Mouse (Mus musculus) neural tube, embryonic 15.5 days (tissue): Measurements from ENCODE around the gene Ssh2. TPM values are rescaled to one million over a fixed set of nuclear protein-coding genes. Genes with fewer than 3 reads are reported as not detected.
A peak's percentile ranks its signal among the peaks of the same experiment; 100 is the strongest.

Experiments
- ATAC-seq: fragments of 200-750 bp; cut with Nextera tagmentation; 2 replicates; pipeline ENCODE4 v1.8.0; 2017; ENCODE audit warnings: mild to moderate bottlenecking, moderate TSS enrichment, moderate library complexity; ENCODE audit not compliant: low FRiP score
- H3K27ac ChIP-seq: fragments of 300-500 bp; sonication (generic); replicated peaks from 2 replicates; pipeline ENCODE4 v1.5.1; 2015; ENCODE audit warnings: mild to moderate bottlenecking, inconsistent platforms
- H3K27me3 ChIP-seq: fragments of 300-500 bp; sonication (generic); replicated peaks from 2 replicates; pipeline ENCODE4 v1.6.1; 2015; ENCODE audit warnings: inconsistent platforms
- H3K36me3 ChIP-seq: fragments of 300-500 bp; sonication (generic); 2 replicates; pipeline ENCODE4 v1.6.1; 2015; ENCODE audit warnings: inconsistent platforms
- H3K4me1 ChIP-seq: fragments of 300-500 bp; sonication (generic); 2 replicates; pipeline ENCODE4 v1.6.1; 2015; ENCODE audit warnings: inconsistent platforms
- H3K4me2 ChIP-seq: fragments of 300-500 bp; sonication (generic); 2 replicates; pipeline ENCODE4 v1.6.1; 2015; ENCODE audit warnings: inconsistent platforms, mild to moderate bottlenecking, moderate library complexity
- H3K4me3 ChIP-seq: fragments of 300-500 bp; sonication (generic); replicated peaks from 2 replicates; pipeline ENCODE4 v1.5.1; 2015; ENCODE audit warnings: mild to moderate bottlenecking, inconsistent platforms
- H3K9ac ChIP-seq: fragments of 300-500 bp; sonication (generic); replicated peaks from 2 replicates; pipeline ENCODE4 v1.6.1; 2015; ENCODE audit warnings: mild to moderate bottlenecking, inconsistent platforms
- H3K9me3 ChIP-seq: fragments of 300-500 bp; sonication (generic); replicated peaks from 2 replicates; pipeline ENCODE4 v1.6.1; 2016; ENCODE audit warnings: inconsistent platforms
- WGBS: fragments of 180-500 bp; shearing (Covaris S2); methylation state at CpG from one replicate; pipeline ENCODE4 v1.1.7; 2015; ENCODE audit warnings: mixed read lengths; 5-methylcytosine and 5-hydroxymethylcytosine counted together
- polyA plus RNA-seq: library from polyadenylated mRNA; unstranded; fragments of >200 nt; fragmentation: Nextera tagmentation; extraction: Ambion mirVana; gene quantifications from 2 replicates; pipeline ENCODE4 v1.2.1, GENCODE M21; 2015

Ssh2 gene
- polyA plus RNA-seq, 1 experiment from 2014 or later: 13.9 TPM

- Histone ChIP-seq H3K9ac (peak overlapping the region; percentile 89), H3K4me3 (peak overlapping the region; percentile 87), H3K27ac (peak overlapping the region; percentile 91), H3K4me1 (peaks cover 82% of the 10 kb centered on the region), H3K9me3 (no peaks in the 10 kb centered on the region), H3K36me3 (no peaks in the 10 kb centered on the region), H3K4me2 (peak overlapping the region; percentile 94), H3K27me3 (no peaks in the 10 kb centered on the region)
- peak; percentile 53 for ATAC-seq
- 0% methylated on average over 13 of the region's 13 CpGs for WGBS
Observed at GRCm38 (mm10) chr11:77491123-77491501, 275.0 kb downstream of the Ssh2 start.

DNA sequence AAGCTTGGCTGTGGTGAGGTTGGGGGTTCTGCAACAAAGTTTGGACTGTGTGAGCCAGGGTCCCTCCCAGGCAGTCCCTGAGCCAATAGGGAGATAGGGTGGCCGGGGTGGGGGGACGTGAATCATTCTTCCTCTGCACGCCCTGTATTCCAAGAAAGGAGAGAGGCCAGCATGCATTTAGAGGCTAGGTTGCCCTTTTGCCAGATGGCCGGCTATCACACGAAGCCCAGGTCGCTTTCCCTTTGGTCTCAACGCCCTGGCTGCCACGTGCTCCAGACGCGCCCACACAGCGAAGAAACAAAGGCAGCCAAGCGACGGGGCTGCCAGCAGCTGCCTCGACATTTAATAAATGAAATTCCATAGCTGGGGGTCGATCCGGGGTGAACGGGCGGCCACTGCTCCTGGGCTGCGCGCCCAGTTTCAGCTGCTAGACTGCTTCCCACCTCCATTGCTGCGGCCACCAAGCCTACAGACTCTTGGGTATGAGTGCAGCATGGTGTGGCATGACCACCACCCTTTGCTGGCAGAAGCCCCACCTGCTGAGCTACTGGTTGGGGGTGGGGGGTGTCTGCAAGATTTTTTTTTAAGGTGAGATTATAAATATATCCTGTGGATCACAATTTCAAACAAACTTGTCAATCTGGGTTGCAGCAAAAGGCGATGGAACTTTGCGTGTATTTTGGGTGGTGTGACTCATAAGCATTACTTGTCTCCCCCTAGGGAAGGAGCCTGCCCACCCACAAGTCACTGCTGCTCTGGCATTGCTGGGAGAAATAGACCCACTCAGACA lies 275.6 kb downstream of the Ssh2 start:
- peak overlapping the region; percentile 91 for H3K27ac ChIP-seq
- H3K36me3 ChIP-seq: no peaks in the 10 kb centered on the region
- peak overlapping the region; percentile 94 for H3K4me2 ChIP-seq
- H3K9me3 ChIP-seq: no peaks in the 10 kb centered on the region
- H3K9ac ChIP-seq: peak overlapping the region; percentile 89
- under 1% methylated on average over 23 of the region's 23 CpGs for WGBS
- H3K4me3 ChIP-seq: peak overlapping the region; percentile 87
- H3K27me3 ChIP-seq: no peaks in the 10 kb centered on the region
- H3K4me1 ChIP-seq: peaks cover 79% of the 10 kb centered on the region
- peak; percentile 37 for ATAC-seq

DNA sequence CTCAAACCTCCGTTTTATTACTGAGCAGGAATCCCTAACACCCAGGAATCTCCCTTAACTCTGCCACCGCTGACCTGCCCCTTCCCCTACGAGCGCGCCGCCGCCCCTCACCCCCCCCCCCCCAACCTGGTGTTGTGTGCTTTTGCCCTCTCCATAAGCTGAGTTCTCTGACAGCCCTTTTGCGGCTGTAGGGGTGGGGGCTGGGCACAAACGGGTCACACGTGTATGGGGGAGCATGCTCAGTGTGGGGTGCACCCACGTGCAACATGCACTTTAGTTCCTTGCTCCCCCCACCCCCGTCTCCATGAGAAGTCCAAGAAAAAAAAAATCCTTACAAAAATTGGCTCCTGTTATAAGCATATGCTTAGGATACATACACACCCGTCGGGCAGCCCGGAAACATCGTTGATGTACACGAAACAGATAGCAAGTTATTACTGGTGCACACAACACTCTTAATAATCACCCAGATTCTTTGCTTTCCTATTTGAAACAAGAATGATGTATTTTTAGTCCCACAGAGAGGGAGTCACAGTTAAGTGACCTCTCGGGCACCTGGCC lies 276.3 kb downstream of the Ssh2 start:
- Histone ChIP-seq H3K4me1 (peaks cover 75% of the 10 kb centered on the region), H3K4me2 (peak overlapping the region; percentile 94), H3K9ac (peak overlapping the region; percentile 89), H3K36me3 (no peaks in the 10 kb centered on the region), H3K4me3 (peak overlapping the region; percentile 87), H3K9me3 (no peaks in the 10 kb centered on the region), H3K27ac (peak overlapping the region; percentile 91), H3K27me3 (no peaks in the 10 kb centered on the region)
- under 1% methylated on average over 18 of the region's 18 CpGs for WGBS
- ATAC-seq: no peak

DNA sequence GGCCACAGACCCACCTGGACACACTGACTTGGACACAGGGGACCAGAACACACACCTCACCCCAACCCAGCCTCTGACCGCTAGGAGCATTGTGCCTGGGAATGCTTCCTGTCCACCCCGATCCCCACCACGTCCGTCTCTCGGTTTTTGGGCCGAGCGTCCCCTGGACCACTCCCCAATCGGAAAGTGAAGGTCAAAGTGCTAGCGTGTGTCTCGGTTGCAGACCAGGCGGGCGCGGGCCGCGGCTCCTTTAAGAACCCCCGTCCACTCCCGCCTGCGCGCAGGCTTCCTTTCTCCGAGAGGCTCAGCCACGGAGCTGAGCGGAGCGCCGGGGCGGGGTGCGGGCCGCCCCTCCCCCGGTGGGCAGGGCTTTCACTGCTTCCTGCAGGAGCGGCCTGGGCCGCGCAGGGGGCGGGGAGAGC lies 276.8 kb downstream of the Ssh2 start:
- peak overlapping the region; percentile 94 for H3K4me2 ChIP-seq
- no peaks in the 10 kb centered on the region for H3K9me3 ChIP-seq
- peak overlapping the region; percentile 91 for H3K27ac ChIP-seq
- no peaks in the 10 kb centered on the region for H3K36me3 ChIP-seq
- H3K4me1 ChIP-seq: peaks cover 74% of the 10 kb centered on the region
- peak overlapping the region; percentile 87 for H3K4me3 ChIP-seq
- ATAC-seq: peak; percentile 74
- WGBS: 1% methylated on average over 31 of the region's 32 CpGs
- no peaks in the 10 kb centered on the region for H3K27me3 ChIP-seq
- H3K9ac ChIP-seq: peak overlapping the region; percentile 89

DNA sequence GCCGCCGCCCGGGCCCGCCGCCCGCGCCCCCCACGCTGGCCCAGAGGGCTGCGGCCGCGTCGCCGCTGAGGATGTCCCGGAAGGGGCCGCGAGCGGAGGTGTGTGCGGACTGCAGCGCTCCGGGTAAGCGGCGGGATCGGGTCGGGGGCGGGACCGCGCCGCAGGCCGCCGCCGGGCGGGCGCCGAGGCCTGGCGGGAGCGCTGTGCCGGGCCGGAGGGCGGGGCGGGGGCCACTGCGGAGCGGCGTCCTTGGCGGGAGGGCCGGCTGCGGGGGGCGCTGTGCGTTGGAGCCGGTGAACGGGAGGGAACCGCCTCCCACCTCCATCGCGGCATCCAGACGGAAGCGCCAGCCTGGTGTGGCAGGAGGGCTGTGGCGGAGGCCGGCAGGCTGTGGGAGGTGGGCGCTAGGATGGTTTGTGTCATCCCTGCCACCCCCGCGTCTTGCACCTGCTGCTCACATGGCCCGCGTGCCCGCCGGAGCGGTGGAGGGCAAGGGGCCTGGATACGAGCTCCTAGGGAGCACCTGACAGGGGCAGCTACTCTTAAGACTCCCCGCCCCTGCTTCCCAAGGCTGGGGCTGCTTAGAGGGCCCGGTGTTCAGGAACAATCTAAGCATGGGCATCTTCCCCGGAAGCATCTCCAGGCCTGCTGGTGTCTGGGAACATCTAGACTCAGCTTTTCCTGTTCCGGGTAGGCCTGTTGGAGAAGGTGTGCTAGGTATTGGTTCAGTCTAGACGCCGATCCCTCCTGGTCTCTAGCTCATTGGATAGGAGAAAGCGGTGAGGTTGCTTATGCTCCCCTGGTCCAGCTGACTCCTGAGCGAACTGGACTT lies 277.6 kb downstream of the Ssh2 start, which contains the start of gene Git1:
Git1 (plus strand) TSS at position 51 of the 832 bp plus-strand sequence.
- Histone ChIP-seq H3K4me1 (peaks cover 74% of the 10 kb centered on the region), H3K36me3 (no peaks in the 10 kb centered on the region), H3K4me2 (peak within 1 kb of the TSS; percentile 94), H3K27me3 (no peaks in the 10 kb centered on the region), H3K4me3 (peak within 1 kb of the TSS; percentile 87), H3K9ac (peak within 1 kb of the TSS; percentile 89), H3K27ac (peak within 1 kb of the TSS; percentile 91), H3K9me3 (no peaks in the 10 kb centered on the region)
- ATAC-seq: no peak
- 2% methylated on average over 53 of the region's 74 CpGs for WGBS

DNA sequence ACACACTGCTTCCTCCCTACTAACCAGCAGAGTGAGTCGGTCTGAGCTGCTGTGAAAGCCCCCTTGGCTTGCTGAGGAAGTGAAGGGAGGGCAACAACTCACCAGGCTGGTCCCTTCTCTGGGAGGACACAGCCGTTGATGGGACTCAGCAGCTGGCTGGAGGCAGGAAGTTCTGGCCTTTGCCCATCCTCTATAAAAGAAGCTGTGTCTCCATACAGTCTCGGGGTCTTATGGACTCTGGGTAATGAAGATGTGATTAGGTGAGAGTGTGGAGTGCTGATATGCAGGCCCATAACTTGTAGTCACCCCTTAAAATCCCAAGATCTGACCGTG lies 278.2 kb downstream of the Ssh2 start:
- Histone ChIP-seq H3K27ac (peak overlapping the region; percentile 91), H3K4me3 (peak overlapping the region; percentile 87), H3K36me3 (peaks cover 2% of the 10 kb centered on the region), H3K4me2 (peak overlapping the region; percentile 94), H3K9me3 (no peaks in the 10 kb centered on the region), H3K27me3 (no peaks in the 10 kb centered on the region), H3K4me1 (peaks cover 73% of the 10 kb centered on the region), H3K9ac (peak overlapping the region; percentile 89)
- WGBS: 29% methylated on average over 4 of the region's 4 CpGs
- no peak for ATAC-seq

GRCm38 (mm10) chr11:77494782-77495181 lies 278.7 kb downstream of the Ssh2 start:
- ATAC-seq: no peak
- peaks cover 6% of the 10 kb centered on the region for H3K36me3 ChIP-seq
- H3K9me3 ChIP-seq: no peaks in the 10 kb centered on the region
- peaks cover 77% of the 10 kb centered on the region for H3K4me1 ChIP-seq
- H3K4me3 ChIP-seq: peak overlapping the region; percentile 87
- no peaks in the 10 kb centered on the region for H3K27me3 ChIP-seq
- peak overlapping the region; percentile 94 for H3K4me2 ChIP-seq
- H3K27ac ChIP-seq: 0 out of 2 replicates have a peak overlapping the region, but pooled peaks have one; percentile 91
- H3K9ac ChIP-seq: peak overlapping the region; percentile 89
- WGBS: 76% methylated on average over 6 of the region's 6 CpGs

GRCm38 (mm10) chr11:77495507-77495906 lies 279.4 kb downstream of the Ssh2 start:
- Histone ChIP-seq H3K27ac (no peak overlapping the region), H3K36me3 (peaks cover 14% of the 10 kb centered on the region), H3K4me3 (0 out of 2 replicates have a peak overlapping the region, but pooled peaks have one; percentile 87), H3K4me1 (peaks cover 73% of the 10 kb centered on the region), H3K9ac (peak overlapping the region; percentile 89; the same call in 1 of the 2 replicates), H3K9me3 (no peaks in the 10 kb centered on the region), H3K27me3 (no peaks in the 10 kb centered on the region), H3K4me2 (peak overlapping the region; percentile 94)
- ATAC-seq: no peak

- H3K4me1 ChIP-seq: peaks cover 64% of the 10 kb centered on the region
- no peaks in the 10 kb centered on the region for H3K27me3 ChIP-seq
- H3K4me2 ChIP-seq: no peak overlapping the region
- peaks cover 26% of the 10 kb centered on the region for H3K36me3 ChIP-seq
- H3K27ac ChIP-seq: peak overlapping the region; percentile 58; the same call in 1 of the 2 replicates
- H3K9ac ChIP-seq: no peak overlapping the region
- H3K9me3 ChIP-seq: no peaks in the 10 kb centered on the region
- WGBS: 25% methylated on average over 6 of the region's 6 CpGs
- no peak overlapping the region for H3K4me3 ChIP-seq
- no peak for ATAC-seq
Observed at GRCm38 (mm10) chr11:77497341-77497756, 281.3 kb downstream of the Ssh2 start.

DNA sequence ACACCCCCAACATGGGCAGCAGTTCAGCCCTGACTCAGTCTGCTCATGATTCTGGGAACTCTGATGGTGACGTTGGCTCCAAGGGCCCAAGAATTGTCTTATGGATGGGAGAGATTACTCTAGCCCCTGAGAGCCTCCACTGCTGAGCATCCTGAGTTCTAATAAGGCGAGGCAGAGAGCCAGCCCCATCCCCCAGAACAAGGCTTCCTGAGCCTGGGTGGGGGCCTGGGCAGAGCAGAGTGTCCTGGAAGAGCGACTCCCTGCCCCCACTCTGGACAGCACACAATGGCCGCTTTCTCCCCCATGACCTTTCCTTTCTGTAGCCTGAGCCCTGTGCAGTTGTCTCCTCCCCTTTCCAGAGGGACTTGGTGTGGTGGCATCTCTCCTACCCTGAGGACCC lies 281.8 kb downstream of the Ssh2 start:
- H3K4me2 ChIP-seq: no peak overlapping the region
- H3K27ac ChIP-seq: peak overlapping the region; percentile 58
- WGBS: 36% methylated on average over 4 of the region's 4 CpGs
- no peak overlapping the region for H3K4me3 ChIP-seq
- no peaks in the 10 kb centered on the region for H3K9me3 ChIP-seq
- no peak overlapping the region for H3K9ac ChIP-seq
- H3K4me1 ChIP-seq: peaks cover 59% of the 10 kb centered on the region
- no peaks in the 10 kb centered on the region for H3K27me3 ChIP-seq
- H3K36me3 ChIP-seq: peaks cover 29% of the 10 kb centered on the region
- no peak for ATAC-seq

- H3K9ac ChIP-seq: no peak overlapping the region
Observed at GRCm38 (mm10) chr11:77498261-77499139, 282.4 kb downstream of the Ssh2 start.

More at GRCm38 (mm10) chr11:77498261-77499139, 282.4 kb downstream of the Ssh2 start:
- 77% methylated on average over 12 of the region's 12 CpGs for WGBS
- Histone ChIP-seq H3K27me3 (no peaks in the 10 kb centered on the region), H3K9me3 (no peaks in the 10 kb centered on the region), H3K4me1 (peaks cover 58% of the 10 kb centered on the region), H3K27ac (peak overlapping the region; percentile 37; the same call in 1 of the 2 replicates), H3K4me3 (no peak overlapping the region), H3K36me3 (peaks cover 36% of the 10 kb centered on the region), H3K4me2 (no peak overlapping the region)
- no peak for ATAC-seq
